Mouse (Mus musculus): Measurements from ENCODE around the gene Ccdc189. TPM values are rescaled to one million over a fixed set of nuclear protein-coding genes. Genes with fewer than 3 reads are reported as not detected.
A peak's percentile ranks its signal among the peaks of the same experiment; 100 is the strongest.
"Not testable (repeated sequence)": the region's sequence is repeated elsewhere in the genome, so short reads cannot be mapped to it uniquely, and the experiment has no call there.

Gene Ccdc189
- not detected in 2 replicates for polyA plus RNA-seq (2012; ENCODE audit: insufficient read depth, insufficient read length, low replicate concordance, missing spikeins)

DNA sequence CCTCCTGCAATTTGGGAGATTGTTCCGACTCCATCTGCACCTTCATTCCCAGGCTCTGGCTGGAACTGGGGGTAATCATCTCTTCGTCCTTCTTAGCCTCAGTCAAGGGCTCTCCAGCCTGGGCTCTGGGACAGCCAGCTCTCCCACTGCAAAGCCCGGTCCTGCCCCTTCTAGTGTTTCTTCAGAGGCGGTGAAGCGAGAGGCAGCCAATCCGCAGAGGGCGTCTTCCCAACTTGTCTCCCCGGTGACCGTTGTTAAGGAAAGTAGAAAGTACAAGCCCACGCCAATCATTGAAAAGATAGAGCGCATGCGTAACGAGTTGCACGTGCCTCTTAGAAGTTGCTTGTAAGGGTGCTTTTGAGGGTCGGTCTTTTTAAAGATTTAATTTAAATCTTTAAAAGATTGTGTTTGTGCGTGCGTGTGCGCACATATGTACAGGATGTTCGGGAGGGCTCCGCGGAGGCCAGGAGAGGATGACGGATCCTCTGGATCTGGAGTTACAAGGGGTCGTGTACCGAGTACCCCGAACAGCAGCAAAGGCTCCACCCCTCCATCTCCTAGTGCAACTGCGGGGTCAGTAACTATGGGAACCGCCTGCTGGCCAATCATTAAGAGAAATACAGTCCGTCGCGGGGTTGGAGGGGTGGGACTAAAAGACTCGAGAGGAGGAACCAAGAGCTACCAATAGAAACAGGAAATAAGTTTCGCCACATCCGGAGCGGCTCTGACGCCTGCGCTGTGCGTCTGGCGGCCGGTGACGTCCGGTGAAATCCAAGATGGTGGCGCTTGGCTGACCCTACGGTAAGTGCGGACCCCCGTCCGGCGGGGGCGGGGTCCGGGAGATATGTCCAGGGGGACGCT is at the start of gene Ccdc189, which contains the start of gene Rnf40:
Gene Ccdc189, minus strand, starts transcription at position 585 of the 861 bp plus-strand sequence.
Gene Rnf40, plus strand, starts transcription at position 757 of the 861 bp plus-strand sequence.
- Histone ChIP-seq H3K4me1 (ENCODE audit: control insufficient read depth, insufficient read depth, low read length) (peaks cover 24% of the 10 kb centered on the region), H3K27ac (ENCODE audit: insufficient read depth, low read depth, low read length) (peak within 1 kb of the TSS; percentile 47), H3K4me3 (ENCODE audit: insufficient read depth, low read depth, low read length) (peak within 1 kb of the TSS; percentile 92)
- under 1% methylated on average over 46 of the region's 50 CpGs for WGBS
- TF ChIP-seq CTCF (IDR thresholded peaks at IDR 0.05; ENCODE audit: insufficient read depth, low read depth, low read length) = no peak
- TF ChIP-seq POLR2A (IDR thresholded peaks at IDR 0.05; ENCODE audit: insufficient read depth, low read depth, low read length) = peak; percentile 69

DNA sequence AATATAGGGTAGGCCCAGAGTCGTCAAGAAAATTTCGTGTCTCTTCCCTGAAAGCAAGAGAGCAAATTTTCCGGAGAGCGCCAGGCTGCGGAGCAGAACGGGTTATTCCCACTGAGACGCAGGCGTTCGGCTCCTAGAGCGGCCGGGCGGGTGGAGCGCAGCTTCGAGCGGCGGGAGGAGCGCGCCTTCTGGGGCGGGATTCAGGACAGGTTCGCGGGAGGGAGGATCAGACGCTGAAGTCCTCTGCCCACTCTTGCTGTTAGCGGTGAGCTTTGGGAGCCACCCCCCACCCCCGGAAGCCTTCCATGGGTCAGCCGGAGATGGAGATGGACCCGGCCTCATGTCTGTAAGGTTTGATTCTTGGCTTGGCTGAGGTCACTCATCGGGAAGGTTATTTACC is 48.6 kb upstream of the Ccdc189 start:
- Histone ChIP-seq H3K4me1 (ENCODE audit: control insufficient read depth, insufficient read depth, low read length) (peaks cover 4% of the 10 kb centered on the region), H3K27ac (ENCODE audit: insufficient read depth, low read depth, low read length) (no peak overlapping the region), H3K4me3 (ENCODE audit: insufficient read depth, low read depth, low read length) (peak overlapping the region; percentile 49)
- TF ChIP-seq POLR2A (IDR thresholded peaks at IDR 0.05; ENCODE audit: insufficient read depth, low read depth, low read length) (peak; percentile 30; the same call in 1 of the 2 replicates), CTCF (IDR thresholded peaks at IDR 0.05; ENCODE audit: insufficient read depth, low read depth, low read length) (no peak)
- under 1% methylated on average over 27 of the region's 27 CpGs for WGBS

DNA sequence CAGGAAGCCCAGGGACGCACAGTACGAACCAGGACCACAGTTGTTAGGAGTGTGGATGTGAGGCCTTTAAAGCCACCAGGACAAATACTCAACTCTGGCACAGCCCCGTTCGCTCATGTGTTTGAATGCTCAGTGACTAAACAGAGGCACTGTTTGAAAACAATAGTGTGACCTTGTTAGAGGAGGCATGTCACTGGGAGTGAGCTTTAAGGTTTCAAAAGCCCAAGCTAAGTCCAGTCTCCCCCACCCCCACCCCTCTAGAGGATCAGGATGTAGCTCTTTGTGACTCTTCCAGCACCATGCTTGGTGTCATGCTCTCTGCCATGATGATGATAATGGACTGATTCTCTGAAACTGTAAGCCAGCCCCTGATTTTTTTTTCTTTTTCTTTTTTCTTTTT is 43.0 kb upstream of the Ccdc189 start:
- no peak overlapping the region for H3K4me3 ChIP-seq (ENCODE audit: insufficient read depth, low read depth, low read length)
- TF ChIP-seq POLR2A (IDR thresholded peaks at IDR 0.05; ENCODE audit: insufficient read depth, low read depth, low read length) (no peak), CTCF (IDR thresholded peaks at IDR 0.05; ENCODE audit: insufficient read depth, low read depth, low read length) (no peak)
- H3K27ac ChIP-seq (ENCODE audit: insufficient read depth, low read depth, low read length) = no peak overlapping the region
- H3K4me1 ChIP-seq (ENCODE audit: control insufficient read depth, insufficient read depth, low read length) = no peaks in the 10 kb centered on the region
- WGBS = 58% methylated on average over 4 of the region's 4 CpGs

DNA sequence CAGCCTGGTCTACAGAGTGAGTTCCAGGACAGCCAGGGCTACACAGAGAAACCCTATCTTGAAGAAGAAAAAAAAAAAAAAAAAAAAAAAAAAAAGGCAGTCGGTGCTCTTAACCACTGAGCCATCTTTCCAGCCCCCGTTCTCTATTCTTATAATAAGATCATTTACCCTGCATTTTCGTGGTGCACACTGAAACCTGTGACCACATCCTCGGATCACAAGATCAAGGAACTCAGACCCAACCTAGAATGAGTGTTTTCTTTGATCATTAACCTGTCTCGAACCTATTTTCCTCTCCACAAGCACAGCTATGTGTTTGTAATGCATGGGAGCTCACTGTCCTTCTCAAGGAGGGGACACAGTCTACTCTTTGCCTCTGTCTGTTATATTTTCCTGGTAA is 40.3 kb upstream of the Ccdc189 start:
- Histone ChIP-seq H3K4me3 (ENCODE audit: insufficient read depth, low read depth, low read length) (no peak overlapping the region), H3K27ac (ENCODE audit: insufficient read depth, low read depth, low read length) (no peak overlapping the region), H3K4me1 (ENCODE audit: control insufficient read depth, insufficient read depth, low read length) (no peaks in the 10 kb centered on the region)
- TF ChIP-seq POLR2A (IDR thresholded peaks at IDR 0.05; ENCODE audit: insufficient read depth, low read depth, low read length) (no peak), CTCF (IDR thresholded peaks at IDR 0.05; ENCODE audit: insufficient read depth, low read depth, low read length) (no peak)
- 86% methylated on average over 5 of the region's 5 CpGs for WGBS

DNA sequence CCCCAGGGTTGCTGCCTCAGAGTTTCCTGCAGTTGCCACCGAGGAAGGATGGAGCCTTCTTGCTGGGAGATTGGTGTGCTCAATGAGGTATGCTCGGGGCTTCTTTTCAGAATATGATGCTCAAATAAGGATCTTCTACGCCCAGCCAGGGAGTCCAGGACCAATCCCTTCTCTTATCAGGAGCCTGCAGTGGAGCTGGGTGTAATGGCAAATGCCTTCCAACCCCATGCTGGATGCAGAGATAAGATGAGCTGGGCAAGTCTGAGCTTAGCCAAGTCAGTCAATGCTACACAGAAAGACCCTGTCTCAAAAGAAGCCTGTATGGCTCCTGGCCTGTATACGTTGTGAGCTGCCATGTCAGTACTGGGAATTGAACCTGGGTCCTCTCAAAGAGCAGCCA is 38.1 kb upstream of the Ccdc189 start:
- WGBS = 94% methylated on average over 4 of the region's 4 CpGs
- Histone ChIP-seq H3K27ac (ENCODE audit: insufficient read depth, low read depth, low read length) (no peak overlapping the region), H3K4me3 (ENCODE audit: insufficient read depth, low read depth, low read length) (no peak overlapping the region), H3K4me1 (ENCODE audit: control insufficient read depth, insufficient read depth, low read length) (no peaks in the 10 kb centered on the region)
- TF ChIP-seq CTCF (IDR thresholded peaks at IDR 0.05; ENCODE audit: insufficient read depth, low read depth, low read length) = no peak
- no peak for TF ChIP-seq POLR2A (IDR thresholded peaks at IDR 0.05; ENCODE audit: insufficient read depth, low read depth, low read length)

DNA sequence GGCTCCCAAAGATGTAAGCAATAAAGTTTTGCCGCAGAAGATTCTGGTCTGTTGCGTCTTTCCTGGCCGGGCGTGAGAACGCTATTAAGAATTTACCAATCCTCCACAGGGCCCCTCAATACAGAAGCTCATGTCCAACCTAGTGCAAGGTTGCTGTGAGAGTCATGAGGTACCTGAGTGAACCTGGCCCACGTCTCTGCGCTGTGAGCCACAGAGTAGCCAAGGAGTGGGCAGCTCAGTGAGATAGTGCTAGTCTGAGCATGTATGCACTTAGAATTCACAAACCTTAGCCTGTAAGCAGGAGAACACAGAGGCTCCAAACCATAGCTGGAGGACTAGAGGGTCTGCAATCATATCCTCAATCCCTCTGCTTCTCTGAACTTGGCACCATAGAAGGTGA is 37.6 kb upstream of the Ccdc189 start:
- Histone ChIP-seq H3K4me1 (ENCODE audit: control insufficient read depth, insufficient read depth, low read length) (no peaks in the 10 kb centered on the region), H3K4me3 (ENCODE audit: insufficient read depth, low read depth, low read length) (no peak overlapping the region), H3K27ac (ENCODE audit: insufficient read depth, low read depth, low read length) (no peak overlapping the region)
- WGBS = 98% methylated on average over 7 of the region's 7 CpGs
- TF ChIP-seq CTCF (IDR thresholded peaks at IDR 0.05; ENCODE audit: insufficient read depth, low read depth, low read length) (no peak), POLR2A (IDR thresholded peaks at IDR 0.05; ENCODE audit: insufficient read depth, low read depth, low read length) (no peak)

DNA sequence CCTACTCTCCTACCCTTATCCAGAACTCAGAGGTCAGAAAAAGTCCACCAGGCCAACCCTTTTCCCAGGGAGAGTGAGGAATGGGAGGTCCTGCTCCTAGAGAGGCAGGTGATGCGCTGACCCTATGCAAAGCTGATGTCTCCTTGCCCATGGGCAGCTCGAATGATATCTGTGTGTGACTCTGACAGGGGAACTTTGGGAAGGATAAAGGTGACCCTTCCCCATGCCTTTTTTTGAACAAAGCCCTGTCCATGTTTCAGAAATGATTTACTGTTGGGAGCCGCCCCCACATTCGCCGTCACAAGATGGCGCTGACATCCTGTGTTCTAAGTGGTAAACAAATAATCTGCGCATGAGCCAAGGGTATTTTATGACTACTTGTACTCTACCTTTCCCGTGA is 30.0 kb upstream of the Ccdc189 start:
- not testable (repeated sequence) for H3K27ac ChIP-seq (ENCODE audit: insufficient read depth, low read depth, low read length); H3K4me3 ChIP-seq (ENCODE audit: insufficient read depth, low read depth, low read length)
- peaks cover 17% of the 10 kb centered on the region for H3K4me1 ChIP-seq (ENCODE audit: control insufficient read depth, insufficient read depth, low read length)
- 77% methylated on average over 7 of the region's 8 CpGs for WGBS

DNA sequence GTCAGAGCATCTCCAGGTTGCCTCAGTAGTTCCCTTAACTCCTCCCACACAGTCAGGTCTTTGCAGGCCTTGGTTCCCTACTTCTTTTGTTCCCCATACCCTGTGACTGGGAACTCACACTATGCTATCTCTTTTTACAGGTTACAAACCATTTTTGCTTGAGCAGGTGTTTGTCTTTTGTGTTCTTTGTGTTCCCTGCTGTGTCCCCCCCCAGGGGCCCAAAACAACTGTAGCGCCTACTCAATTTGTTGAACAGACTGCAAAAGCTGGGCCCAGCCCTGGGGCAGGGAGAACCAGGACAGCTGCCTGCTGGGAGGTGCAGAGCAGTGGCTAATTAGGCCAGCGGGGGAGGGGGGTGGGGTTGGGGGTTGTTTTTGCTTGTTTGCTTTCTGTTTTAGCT is 29.6 kb upstream of the Ccdc189 start:
- Histone ChIP-seq H3K27ac (ENCODE audit: insufficient read depth, low read depth, low read length) (no peak overlapping the region), H3K4me3 (ENCODE audit: insufficient read depth, low read depth, low read length) (no peak overlapping the region), H3K4me1 (ENCODE audit: control insufficient read depth, insufficient read depth, low read length) (peaks cover 20% of the 10 kb centered on the region)
- no peak for TF ChIP-seq POLR2A (IDR thresholded peaks at IDR 0.05; ENCODE audit: insufficient read depth, low read depth, low read length)
- no peak for TF ChIP-seq CTCF (IDR thresholded peaks at IDR 0.05; ENCODE audit: insufficient read depth, low read depth, low read length)
- WGBS = 16% methylated on average over 2 of the region's 2 CpGs

DNA sequence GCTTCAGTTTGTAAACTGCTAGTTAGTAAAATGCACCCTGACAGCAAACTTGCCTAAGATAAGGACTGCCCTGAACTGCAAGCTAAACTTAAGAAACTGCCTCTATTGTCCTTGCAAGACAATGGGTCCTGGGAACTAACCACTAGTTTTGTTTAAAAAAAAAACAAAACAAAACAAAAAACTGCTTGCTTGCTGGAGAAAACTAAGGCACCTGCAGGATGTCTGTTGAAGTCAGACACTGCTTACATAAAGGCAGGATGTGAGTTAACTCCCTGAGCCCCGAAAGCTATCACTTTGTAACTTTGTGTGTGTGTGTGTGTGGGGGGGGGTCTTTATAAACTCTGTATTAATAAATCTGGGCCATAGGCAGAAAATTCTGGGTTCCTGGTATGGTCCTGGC is 28.5 kb upstream of the Ccdc189 start:
- WGBS = 57% methylated on average over 1 of the region's 1 CpGs
- Histone ChIP-seq H3K4me1 (ENCODE audit: control insufficient read depth, insufficient read depth, low read length) (peaks cover 20% of the 10 kb centered on the region), H3K4me3 (ENCODE audit: insufficient read depth, low read depth, low read length) (no peak overlapping the region), H3K27ac (ENCODE audit: insufficient read depth, low read depth, low read length) (no peak overlapping the region)
- TF ChIP-seq CTCF (IDR thresholded peaks at IDR 0.05; ENCODE audit: insufficient read depth, low read depth, low read length) (no peak), POLR2A (IDR thresholded peaks at IDR 0.05; ENCODE audit: insufficient read depth, low read depth, low read length) (no peak)
